Mouse (Mus musculus) layer of hippocampus, postnatal 14 days (tissue): ENCODE results near the gene Efnb1. TPM values are rescaled to one million over a fixed set of nuclear protein-coding genes. Genes with fewer than 3 reads are reported as not detected.

ENCODE experiments used
- DNase-seq, 2 experiments: peaks; one replicate each; pipeline ENCODE4 v3.0.0; 2021 to 2022; ENCODE audit warnings: low spot score in 2 of 2, mixed read lengths in 1 of 2
- total RNA-seq, 2 experiments: library from RNA; stranded (reverse); gene quantifications; 2 replicates each; pipeline ENCODE4 v1.2.3; 2021

Gene Efnb1
- total RNA-seq, 2 experiments from 2014 or later: 9.0 to 12.6 TPM

DNA sequence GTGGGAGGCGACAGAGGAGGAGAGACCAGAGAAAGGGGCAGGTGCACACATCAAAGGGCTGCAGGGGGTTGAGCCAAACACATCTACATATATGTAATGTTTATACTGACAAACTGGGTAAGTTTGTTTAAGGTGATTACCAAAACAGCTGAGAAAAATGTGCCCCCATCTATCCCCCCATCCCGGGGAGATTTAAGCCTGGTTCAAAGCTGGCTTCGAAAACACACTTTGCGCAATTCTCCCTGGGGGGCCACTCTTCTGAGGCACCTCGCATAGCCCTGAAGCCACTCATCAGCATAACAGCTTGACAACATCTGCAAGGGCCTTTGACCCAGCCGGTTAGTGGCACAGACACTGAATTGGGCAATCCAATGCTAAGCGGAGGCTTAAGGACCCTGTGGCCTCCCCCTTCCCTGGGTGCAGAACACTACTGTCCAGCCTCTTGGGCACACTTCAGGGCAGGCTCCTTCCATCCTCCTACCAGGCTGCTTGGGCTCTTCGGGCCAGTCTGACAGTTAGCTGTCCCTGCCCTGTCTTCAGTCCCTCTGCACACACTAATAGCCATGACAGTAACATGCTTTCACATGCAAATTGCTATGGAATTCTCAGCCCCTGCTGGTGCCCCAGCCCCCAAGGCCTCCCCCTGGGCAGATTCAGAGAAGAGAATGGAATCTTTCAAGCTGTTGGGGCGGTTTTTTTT, 16.8 kb downstream of the Efnb1 start:
- DNase-seq: no peak

DNA sequence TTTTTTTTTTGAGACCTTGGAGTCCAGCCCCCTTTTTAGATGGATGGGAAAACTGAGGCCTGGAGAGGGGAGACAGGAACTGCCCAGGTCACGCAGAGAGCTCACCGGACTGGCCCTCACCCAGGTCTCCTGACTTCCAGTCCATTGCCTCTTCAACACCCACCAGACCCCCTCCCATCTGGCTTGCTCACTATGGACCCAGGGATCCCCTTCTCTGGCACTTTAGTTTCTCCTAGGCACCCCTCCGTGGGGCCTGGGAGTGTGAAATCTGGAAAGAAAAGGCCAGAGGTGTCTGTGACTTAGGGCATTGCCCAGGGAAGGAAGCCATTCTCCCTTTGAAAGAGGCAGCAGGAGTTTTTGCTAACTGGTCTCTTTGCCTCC, 17.3 kb downstream of the Efnb1 start:
- DNase-seq: no peak

DNA sequence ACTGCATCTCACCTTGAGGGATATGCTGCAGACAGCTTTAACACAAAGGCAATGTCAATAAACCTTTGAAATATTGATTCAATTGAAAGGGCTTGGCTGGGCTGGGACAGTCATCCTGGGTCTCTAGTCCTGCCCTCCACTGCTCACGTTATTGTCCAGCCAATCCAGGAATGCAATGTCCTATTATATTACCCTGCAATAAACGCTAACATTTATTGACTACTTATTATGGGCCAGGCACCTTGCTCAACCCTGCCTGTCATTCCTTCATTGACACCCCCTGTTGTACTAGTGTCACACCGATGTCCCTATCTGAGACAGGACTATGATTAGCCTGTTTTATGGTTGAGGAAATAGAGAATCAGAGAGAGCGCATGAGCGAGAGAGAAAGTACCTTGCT, 18.4 kb downstream of the Efnb1 start:
- no peak for DNase-seq

DNA sequence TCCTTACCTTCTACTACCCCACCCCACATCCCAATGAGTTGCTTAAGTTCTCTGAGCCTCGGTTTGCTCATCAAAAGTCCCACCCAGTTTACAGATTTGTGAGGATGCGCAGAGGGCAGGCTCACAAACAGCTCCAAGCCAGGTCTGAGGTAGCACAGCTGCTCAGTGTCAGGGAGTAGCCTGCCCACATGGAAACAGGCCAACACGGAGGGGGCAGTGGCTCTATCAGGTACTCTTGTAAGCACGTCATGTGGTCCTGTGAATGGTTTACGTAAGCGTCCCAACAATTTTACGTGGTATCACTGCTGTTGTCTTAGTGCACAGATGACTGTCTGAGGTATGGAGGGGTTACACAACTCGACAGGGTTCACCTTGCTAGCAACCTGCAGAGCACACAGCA, 23.1 kb downstream of the Efnb1 start:
- DNase-seq: no peak

DNA sequence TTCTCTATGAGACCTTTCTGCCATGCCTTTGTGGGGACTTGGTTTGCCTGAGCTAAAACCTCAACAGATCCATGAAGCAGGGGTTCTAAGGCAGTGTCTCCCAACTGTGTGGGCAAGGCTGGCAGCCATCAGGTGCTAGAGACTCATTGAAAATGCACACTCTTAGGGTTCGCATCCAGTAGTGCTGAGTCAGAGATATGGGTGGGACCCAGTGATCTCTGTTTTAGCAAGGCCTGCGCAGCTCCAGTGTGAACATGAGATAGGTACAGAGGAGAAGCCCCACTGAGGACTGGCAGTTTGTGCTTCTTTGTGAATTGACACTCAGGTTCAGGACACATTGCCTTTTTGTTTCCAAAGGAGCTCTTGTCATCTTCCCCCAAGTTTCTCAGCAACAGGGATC, 28.2 kb downstream of the Efnb1 start:
- no peak for DNase-seq

DNA sequence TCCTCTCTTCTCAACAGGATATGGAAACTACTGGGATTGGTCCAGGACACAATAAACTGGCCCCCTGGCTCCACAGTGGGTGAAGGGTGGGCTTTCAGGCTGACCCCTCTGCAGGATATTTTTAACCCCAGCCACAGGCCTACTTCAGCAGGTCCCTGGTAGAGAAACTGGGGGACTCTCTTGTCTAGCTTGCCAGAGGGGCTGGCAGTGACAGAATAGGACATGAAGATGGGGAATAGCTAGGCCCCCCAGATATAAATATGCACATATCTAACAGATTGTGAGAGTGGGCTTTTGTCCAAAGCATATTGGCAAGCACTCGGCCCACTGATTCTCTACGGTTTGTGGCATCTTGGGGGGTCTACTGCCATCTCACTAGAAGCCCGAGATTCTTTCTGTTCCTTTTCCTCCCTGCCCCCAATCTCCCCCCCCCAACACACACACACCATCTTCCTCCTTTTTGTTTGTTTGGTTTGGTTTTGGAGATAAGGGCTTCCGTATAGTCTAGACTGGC, 29.0 kb downstream of the Efnb1 start:
- DNase-seq: no peak

DNA sequence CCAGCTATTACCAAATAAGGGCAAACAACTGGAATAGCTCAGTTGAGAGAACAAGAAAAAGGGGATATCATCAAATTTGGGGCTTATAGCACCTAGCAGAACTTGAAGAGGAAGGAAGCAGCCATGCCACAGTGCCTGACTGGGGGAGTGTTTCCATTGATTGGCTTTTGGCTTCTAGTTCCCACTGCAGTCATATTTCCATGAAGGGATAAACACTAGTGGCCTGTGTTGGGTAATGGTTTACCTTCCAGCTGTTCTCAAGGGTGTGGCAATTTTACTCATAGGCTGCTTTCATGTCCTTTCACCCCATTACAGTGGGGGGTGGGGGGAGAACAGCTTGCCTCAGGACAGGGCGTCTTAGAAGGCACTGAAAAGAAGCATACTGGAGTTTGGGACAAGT, 31.1 kb downstream of the Efnb1 start:
- DNase-seq: no peak

DNA sequence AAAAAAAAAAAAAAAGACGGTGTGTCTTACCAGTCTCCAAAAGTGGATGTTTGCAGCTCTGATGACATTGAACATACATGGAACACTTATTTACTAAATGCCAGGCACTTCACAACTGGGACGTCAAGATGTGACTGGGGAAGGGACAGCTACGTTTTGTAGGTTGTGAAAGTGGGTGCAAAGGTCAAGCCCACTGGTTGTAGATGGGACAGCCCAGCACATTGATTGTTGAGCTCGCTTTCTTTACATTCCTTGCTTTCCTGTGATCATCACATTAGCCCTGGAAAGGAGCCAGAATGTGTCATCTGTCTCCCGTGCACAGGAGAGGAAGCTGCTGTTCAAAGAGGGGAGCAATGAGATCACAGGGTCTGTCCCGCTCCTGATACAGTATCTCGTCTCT, 31.6 kb downstream of the Efnb1 start:
- no peak for DNase-seq

DNA sequence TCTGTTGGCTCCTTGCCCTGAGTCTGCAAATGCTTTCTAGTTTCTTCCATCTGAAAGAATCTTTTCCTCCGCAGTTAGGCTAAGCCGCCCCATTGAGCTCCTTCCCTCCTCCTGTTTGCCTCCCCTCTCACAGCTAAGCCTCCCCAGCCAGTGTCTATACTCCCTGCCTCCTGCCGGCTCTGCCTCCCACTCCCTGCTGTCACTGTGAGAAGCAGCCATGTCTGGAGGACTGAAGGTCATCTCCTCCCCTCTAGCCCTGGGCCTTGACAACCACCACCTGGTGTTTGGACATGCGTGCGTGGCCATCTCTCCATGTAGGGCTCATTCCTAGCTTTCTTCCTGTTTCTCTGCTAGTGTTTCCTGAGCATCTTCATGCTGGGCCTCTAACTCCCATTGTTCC, 36.4 kb downstream of the Efnb1 start:
- DNase-seq: no peak

DNA sequence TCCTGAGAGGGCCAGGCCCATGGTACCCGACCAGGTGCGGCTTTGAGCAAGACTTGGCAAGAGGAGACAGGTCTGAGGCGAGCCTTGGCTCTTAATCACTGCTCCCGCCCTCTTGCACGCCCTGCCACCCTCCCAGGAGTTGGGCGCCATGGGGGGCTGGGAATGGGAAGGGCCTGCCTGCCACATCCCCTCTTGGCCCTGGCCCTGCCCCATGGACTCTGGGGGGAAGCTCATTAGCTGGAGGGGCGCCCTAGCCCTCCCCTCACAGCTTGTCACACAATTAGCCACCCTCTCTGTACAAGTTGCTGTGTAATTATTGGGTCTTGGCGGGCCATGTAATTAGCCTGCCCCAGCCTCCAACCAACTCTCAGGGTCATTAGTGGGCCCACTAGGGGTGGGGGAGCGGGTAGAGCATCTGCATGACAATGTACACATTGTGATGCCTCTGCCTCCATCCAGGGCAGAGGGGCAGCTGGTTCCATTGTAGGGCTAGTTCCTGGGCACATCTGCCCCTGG, 49.2 kb downstream of the Efnb1 start:
- DNase-seq: peak in 1 of 2 experiments; percentile 1

DNA sequence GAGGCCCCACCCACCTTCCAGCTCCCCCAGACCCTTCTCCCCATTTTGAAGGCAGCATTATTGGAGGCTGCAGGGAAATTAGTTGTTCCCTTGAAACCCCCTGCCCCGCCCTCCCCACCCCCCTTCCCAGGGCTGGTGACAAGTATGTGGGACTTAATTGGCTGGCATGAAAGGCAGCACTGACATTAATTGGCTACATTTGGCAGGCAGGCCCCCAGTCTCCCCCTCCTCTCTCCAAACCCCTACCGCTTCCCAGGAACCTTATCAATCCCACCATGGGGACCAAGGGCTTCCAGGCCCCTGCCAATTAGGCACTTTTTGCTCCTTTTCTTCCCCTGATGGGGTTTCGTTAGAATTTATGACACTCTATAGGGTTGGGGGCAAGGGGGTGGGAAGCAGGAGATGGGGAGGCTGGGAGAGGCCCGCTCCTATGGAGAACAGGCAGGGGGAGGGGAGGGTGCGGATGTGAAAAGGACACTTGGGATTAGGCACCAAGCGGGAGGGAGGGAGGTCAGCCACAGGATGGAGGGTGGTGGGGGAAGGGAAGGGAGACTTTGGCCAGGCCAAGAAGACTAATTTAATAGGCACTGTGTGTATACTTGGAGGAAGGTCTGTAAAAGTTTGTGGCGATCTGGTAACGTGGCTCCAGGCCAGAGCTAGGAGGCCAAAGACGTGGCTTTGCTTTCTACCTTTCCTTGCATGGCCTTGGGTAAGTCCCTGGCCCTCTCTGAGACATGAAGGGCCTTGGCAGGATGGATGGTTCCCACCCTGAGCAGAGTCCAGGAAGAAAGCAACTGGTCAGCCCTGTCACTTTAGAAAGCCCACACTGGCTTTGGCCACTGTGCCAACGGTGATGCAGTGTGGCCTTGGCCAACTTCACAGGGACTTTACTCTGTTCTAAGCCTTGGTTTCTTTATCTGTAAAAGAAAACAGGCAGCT, 50.8 kb downstream of the Efnb1 start:
- no peak for DNase-seq

DNA sequence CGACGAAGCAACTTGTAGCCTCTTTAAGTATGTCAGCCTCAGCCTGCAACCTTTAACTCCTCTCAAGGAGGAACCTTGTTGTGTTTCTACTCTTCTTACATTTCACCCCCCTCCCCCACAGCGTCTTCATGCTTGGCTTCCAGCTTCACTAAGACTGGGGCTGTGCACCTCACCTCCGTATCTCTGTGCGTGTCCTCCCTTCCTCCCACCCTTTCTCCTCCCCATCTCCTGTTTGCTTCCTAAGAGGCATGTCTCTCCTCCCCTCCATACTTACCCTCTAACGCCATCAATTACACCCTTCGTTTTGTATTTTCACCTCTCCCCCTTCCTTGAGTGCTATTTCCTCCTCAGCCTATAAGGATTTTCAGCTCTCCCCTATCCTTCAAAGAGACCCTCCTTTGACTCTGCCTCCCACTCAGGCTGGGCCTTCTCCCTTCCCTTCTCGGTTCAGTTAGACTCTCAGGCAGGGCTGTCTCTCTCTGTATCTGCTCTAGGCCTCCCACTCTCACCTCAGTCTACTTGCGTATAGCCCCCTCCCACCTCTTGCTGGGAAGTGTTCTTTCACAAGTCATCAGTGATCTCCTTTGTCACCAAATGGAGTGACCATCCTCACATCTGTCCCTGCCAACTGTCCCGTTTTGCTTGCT, 55.6 kb downstream of the Efnb1 start:
- no peak for DNase-seq

DNA sequence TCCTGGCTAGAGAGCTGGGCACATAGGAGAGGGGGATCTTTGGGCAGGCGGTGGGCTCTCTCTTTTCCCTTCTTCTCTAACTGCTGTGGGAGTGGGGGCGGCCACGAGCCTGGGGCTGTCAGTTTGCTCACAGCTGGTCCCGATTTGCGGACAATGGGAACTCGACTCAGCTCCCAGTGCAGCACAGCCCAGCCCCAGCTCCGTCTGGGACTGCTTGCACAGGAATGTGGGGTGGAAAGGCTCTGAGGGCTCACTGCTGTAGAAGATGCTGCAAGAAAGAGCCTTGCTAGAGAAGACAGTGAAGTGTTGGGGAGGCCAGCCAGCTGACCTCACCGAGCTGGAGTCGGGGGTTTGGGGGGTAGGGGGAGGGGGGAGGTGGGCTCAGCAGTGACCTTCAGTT, 61.0 kb downstream of the Efnb1 start:
- DNase-seq: no peak

DNA sequence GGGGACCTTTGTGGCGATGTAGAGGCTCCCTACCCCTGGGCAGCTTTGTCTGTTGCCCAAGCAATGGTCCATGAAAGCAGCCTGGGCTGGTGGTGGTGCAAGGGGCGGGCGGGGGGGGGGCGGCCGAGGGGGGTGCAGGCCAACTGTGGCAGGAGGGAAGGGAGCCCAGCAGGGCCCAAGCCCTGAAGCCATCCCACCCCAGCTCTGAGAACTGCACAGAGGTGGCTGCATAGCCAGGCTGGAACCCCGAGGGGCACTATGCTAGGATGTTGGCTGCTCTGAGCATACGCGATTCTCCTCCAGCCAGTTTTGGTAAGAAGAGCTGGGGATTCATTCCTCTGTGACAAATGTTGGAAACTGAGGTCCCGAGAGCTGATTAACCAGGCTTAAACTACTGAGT, 62.6 kb downstream of the Efnb1 start:
- no peak for DNase-seq

Other genes with a start within 250 kb of the Efnb1 start
- 10 to 100 TPM; 38.9 to 41.8 TPM for gene Ophn1, start 245.1 kb upstream of the Efnb1 start, total RNA-seq
- gene Yipf6, start 199.8 kb upstream of the Efnb1 start, total RNA-seq: 10 to 100 TPM; 38.3 to 38.8 TPM
- 1 to 10 TPM; 7.9 to 9.1 TPM for gene Stard8, start 132.9 kb upstream of the Efnb1 start, total RNA-seq